Mouse (Mus musculus) brain, embryonic 14.5 days (tissue): ENCODE results near the gene Erc2.

ENCODE experiments used
- CTCF ChIP-seq: fragments of 200-500 bp; IDR thresholded peaks from 2 replicates; pipeline ENCODE4 v1.5.1; 2012; ENCODE audit warnings: inconsistent platforms, mild to moderate bottlenecking, moderate library complexity, borderline replicate concordance; ENCODE audit not compliant: insufficient read depth, insufficient read length; ENCODE audit errors: extremely low read depth
- POLR2A ChIP-seq: fragments of 200-500 bp; IDR thresholded peaks from 2 replicates; pipeline ENCODE4 v1.6.1; 2012; ENCODE audit warnings: mild to moderate bottlenecking, inconsistent platforms, borderline replicate concordance; ENCODE audit not compliant: poor library complexity, insufficient read depth, insufficient read length, severe bottlenecking; ENCODE audit errors: extremely low read depth

GRCm38 (mm10) chr14:28165621-28166211 lies 543.5 kb downstream of the Erc2 start:
- TF ChIP-seq CTCF, result peak; percentile 45; the same call in 1 of the 2 replicates
- TF ChIP-seq POLR2A, result no peak
